Mouse (Mus musculus) embryonic facial prominence, embryonic 15.5 days (tissue): ENCODE data around the gene St5. TPM values are rescaled to one million over a fixed set of nuclear protein-coding genes. Genes with fewer than 3 reads are reported as not detected.

Experiments used
- ATAC-seq: fragments of 200-750 bp; cut with Nextera tagmentation; 2 replicates; pipeline ENCODE4 v1.8.0; 2017; ENCODE audit warnings: low read depth, moderate TSS enrichment; ENCODE audit not compliant: insufficient number of reproducible peaks, low FRiP score, low TSS enrichment
- H3K27ac ChIP-seq: fragments of 300-500 bp; sonication (generic); replicated peaks from 2 replicates; pipeline ENCODE4 v1.5.1; 2015; ENCODE audit warnings: mild to moderate bottlenecking, inconsistent platforms
- H3K27me3 ChIP-seq: fragments of 300-500 bp; sonication (generic); 2 replicates; pipeline ENCODE4 v1.6.1; 2015; ENCODE audit warnings: inconsistent platforms
- H3K36me3 ChIP-seq: fragments of 300-500 bp; sonication (generic); 2 replicates; pipeline ENCODE4 v1.6.1; 2015; ENCODE audit warnings: mild to moderate bottlenecking, inconsistent platforms
- H3K4me1 ChIP-seq: fragments of 300-500 bp; sonication (generic); 2 replicates; pipeline ENCODE4 v1.6.1; 2015; ENCODE audit warnings: inconsistent platforms
- H3K4me2 ChIP-seq: fragments of 300-500 bp; sonication (generic); replicated peaks from 2 replicates; pipeline ENCODE4 v1.6.1; 2015; ENCODE audit warnings: mild to moderate bottlenecking, inconsistent platforms
- H3K4me3 ChIP-seq: fragments of 300-500 bp; sonication (generic); replicated peaks from 2 replicates; pipeline ENCODE4 v1.5.1; 2015; ENCODE audit warnings: mild to moderate bottlenecking, inconsistent platforms
- H3K9ac ChIP-seq: fragments of 300-500 bp; sonication (generic); 2 replicates; pipeline ENCODE4 v1.6.1; 2015; ENCODE audit warnings: inconsistent platforms
- H3K9me3 ChIP-seq: fragments of 300-500 bp; sonication (generic); replicated peaks from 2 replicates; pipeline ENCODE4 v1.6.1; 2016; ENCODE audit warnings: inconsistent platforms
- WGBS: fragments of 180-500 bp; shearing (Covaris S2); methylation state at CpG from one replicate; pipeline ENCODE4 v1.1.7; 2015; 5-methylcytosine and 5-hydroxymethylcytosine counted together
- polyA plus RNA-seq: library from polyadenylated mRNA; unstranded; fragments of >200 nt; fragmentation: Nextera tagmentation; extraction: Ambion mirVana; gene quantifications from 2 replicates; pipeline ENCODE4 v1.2.1, GENCODE M21; 2015

St5 gene
- polyA plus RNA-seq, 1 experiment from 2014 or later, result 52.4 TPM

DNA sequence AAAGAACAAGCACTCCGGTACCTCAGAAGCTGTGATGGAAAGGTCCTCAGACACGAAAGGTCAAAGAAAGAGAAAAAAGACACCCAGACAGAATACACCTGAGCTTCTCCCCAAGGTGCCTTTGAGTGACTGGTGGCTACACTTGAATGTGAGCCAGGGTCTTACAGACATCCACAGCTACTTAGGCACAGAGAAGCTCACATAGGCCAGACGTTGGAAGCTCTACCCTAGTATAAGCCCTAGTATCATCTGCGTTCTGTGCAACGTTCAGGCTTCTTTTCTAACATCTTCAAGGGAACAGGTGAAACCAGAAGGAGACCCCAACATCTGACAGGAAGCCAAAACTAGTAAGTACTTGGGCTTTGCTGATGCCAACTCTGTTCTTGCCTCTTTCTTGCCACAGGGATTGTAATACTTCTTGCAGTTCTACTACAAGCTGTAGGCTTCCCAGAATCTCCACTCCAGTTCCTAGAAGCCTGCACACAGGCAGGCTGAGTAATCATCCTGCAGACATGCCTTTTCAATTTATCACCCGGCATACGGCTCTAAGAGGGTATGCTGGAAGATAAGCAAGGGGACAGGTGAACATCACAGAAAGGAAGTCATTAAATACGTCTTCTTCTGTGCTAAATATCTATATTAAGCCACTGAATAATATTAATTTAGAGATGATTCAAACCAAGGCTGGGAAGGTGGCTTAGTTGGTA lies 67.2 kb downstream of the St5 start:
- Histone ChIP-seq H3K36me3 (no peaks in the 10 kb centered on the region), H3K27me3 (no peaks in the 10 kb centered on the region), H3K4me2 (no peak overlapping the region), H3K9ac (no peak overlapping the region), H3K4me3 (no peak overlapping the region), H3K27ac (no peak overlapping the region), H3K4me1 (peaks cover 20% of the 10 kb centered on the region), H3K9me3 (no peaks in the 10 kb centered on the region)
- WGBS, result 69% methylated on average over 8 of the region's 8 CpGs
- ATAC-seq, result no peak

DNA sequence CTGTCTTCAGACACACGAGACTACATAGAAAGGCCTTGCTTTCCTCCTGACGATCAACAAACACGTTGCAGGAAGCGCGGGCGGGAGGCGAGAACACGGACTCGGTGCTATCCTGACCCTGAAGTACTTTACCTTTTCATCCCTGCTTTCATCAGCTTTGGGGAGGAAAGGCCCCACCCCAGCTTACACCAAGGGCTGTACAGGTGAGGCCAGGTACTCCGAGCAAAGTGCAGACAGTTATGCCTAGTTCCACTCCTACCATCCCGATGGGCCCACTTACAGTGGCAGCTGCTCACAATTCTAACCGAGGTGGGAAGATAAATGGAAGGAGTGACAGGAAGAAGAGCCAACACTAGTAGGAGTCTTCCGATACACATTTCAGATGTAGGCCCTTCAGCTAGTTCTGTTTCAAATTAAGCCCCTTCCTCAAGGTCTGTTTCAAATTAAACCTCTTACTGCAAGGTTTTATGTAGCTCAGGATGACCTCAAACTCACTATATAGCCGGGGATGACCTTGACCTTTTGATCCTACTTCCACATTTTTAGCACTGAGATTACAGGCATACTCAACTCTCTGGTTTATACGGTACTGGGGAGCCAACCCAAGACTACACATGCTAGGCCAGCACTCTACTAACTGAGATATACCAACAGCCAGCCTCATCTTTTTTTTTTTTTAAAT lies 69.9 kb downstream of the St5 start:
- H3K36me3 ChIP-seq, result no peaks in the 10 kb centered on the region

GRCm38 (mm10) chr7:109631330-109631729 lies 72.1 kb downstream of the St5 start:
- Histone ChIP-seq H3K9me3 (no peaks in the 10 kb centered on the region), H3K27ac (no peak overlapping the region), H3K27me3 (no peaks in the 10 kb centered on the region), H3K36me3 (no peaks in the 10 kb centered on the region), H3K4me2 (no peak overlapping the region), H3K4me1 (peaks cover 22% of the 10 kb centered on the region), H3K4me3 (no peak overlapping the region), H3K9ac (no peak overlapping the region)
- whole genome bisulfite sequencing, result 78% methylated on average over 6 of the region's 6 CpGs
- no peak for ATAC-seq

More for the DNA sequence above, 69.9 kb downstream of the St5 start:
- Histone ChIP-seq H3K4me3 (no peak overlapping the region), H3K27ac (no peak overlapping the region), H3K4me1 (peaks cover 32% of the 10 kb centered on the region), H3K9me3 (no peaks in the 10 kb centered on the region), H3K27me3 (no peaks in the 10 kb centered on the region), H3K9ac (no peak overlapping the region), H3K4me2 (no peak overlapping the region)
- 58% methylated on average over 15 of the region's 15 CpGs for WGBS
- no peak for ATAC-seq

- Histone ChIP-seq H3K36me3 (no peaks in the 10 kb centered on the region), H3K9ac (no peak overlapping the region), H3K27ac (peak overlapping the region; percentile 52), H3K4me1 (peaks cover 22% of the 10 kb centered on the region), H3K4me2 (no peak overlapping the region), H3K4me3 (no peak overlapping the region), H3K27me3 (no peaks in the 10 kb centered on the region), H3K9me3 (no peaks in the 10 kb centered on the region)
- no peak for ATAC-seq
- WGBS, result 56% methylated on average over 7 of the region's 7 CpGs
Observed at GRCm38 (mm10) chr7:109629871-109630778, 73.3 kb downstream of the St5 start.

- Histone ChIP-seq H3K27ac (peak overlapping the region; percentile 28; the same call in 1 of the 2 replicates), H3K4me1 (peaks cover 22% of the 10 kb centered on the region), H3K9ac (no peak overlapping the region), H3K27me3 (no peaks in the 10 kb centered on the region), H3K4me2 (no peak overlapping the region), H3K36me3 (no peaks in the 10 kb centered on the region), H3K4me3 (no peak overlapping the region), H3K9me3 (no peaks in the 10 kb centered on the region)
- 50% methylated on average over 9 of the region's 9 CpGs for WGBS
- no peak for ATAC-seq
Observed at GRCm38 (mm10) chr7:109628935-109629609, 74.3 kb downstream of the St5 start.

GRCm38 (mm10) chr7:109627851-109628250 lies 75.6 kb downstream of the St5 start:
- H3K36me3 ChIP-seq, result no peaks in the 10 kb centered on the region
- H3K27ac ChIP-seq, result no peak overlapping the region
- no peak overlapping the region for H3K4me2 ChIP-seq
- no peak overlapping the region for H3K4me3 ChIP-seq
- no peak for ATAC-seq
- no peaks in the 10 kb centered on the region for H3K27me3 ChIP-seq
- no peaks in the 10 kb centered on the region for H3K9me3 ChIP-seq
- H3K4me1 ChIP-seq, result peaks cover 18% of the 10 kb centered on the region
- no peak overlapping the region for H3K9ac ChIP-seq
- WGBS, result 76% methylated on average over 2 of the region's 2 CpGs

DNA sequence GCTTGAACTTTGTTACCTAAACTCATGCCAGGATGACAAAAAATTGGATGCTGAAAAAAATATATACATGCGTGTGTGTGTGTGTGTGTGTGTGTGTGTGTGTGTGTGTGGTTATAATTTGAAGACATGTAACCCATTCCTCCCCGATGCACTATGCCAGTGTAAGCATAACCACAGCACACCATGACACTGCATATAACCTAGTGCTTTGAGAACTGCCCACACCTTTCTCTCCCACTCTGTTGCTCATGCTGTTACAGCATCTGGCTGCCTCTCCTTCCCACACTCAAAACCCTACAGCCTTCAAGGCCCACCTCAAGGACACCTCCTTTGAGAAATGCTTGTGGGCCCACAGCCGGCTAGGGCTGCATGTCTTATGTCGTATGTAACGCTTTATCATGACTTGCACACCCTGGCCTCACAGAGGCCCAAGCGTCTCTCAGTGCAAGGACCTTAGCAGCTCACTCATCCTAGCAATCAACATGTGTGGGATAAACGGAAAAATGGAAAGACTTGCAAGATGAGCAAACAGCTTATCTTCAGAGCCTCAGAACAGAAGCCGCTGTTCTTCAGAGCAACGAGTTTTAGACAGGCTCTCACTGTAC lies 81.1 kb downstream of the St5 start:
- no peaks in the 10 kb centered on the region for H3K9me3 ChIP-seq
- no peak overlapping the region for H3K4me3 ChIP-seq
- H3K27me3 ChIP-seq, result no peaks in the 10 kb centered on the region
- peaks cover 27% of the 10 kb centered on the region for H3K4me1 ChIP-seq
- H3K36me3 ChIP-seq, result no peaks in the 10 kb centered on the region
- no peak overlapping the region for H3K4me2 ChIP-seq
- no peak overlapping the region for H3K9ac ChIP-seq
- no peak for ATAC-seq
- WGBS, result 78% methylated on average over 9 of the region's 9 CpGs
- 0 out of 2 replicates have a peak overlapping the region, but pooled peaks have one; percentile 11 for H3K27ac ChIP-seq

DNA sequence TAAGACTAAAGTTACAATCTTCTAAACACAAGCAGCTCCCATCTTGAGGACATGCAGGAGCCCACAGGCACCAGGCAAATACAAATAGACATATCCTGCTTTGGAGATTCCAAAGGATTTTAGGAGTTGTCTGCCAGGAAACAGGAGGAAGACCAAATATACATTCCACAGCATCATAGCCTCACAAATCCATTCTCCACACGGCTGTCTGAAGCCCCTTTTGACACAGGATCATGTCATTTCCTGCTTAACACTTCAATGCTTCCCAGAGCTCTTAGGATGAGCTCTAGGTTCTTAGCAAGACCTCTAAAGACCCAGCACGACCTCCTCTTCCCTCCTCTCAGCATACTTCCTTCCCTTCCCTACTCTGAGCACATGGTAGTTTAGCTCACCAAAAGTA lies 82.4 kb downstream of the St5 start:
- 18% methylated on average over 2 of the region's 2 CpGs for WGBS
- Histone ChIP-seq H3K36me3 (no peaks in the 10 kb centered on the region), H3K4me3 (no peak overlapping the region), H3K27me3 (no peaks in the 10 kb centered on the region), H3K9ac (no peak overlapping the region), H3K9me3 (no peaks in the 10 kb centered on the region), H3K4me2 (no peak overlapping the region), H3K4me1 (peaks cover 41% of the 10 kb centered on the region), H3K27ac (peak overlapping the region; percentile 80)
- ATAC-seq, result no peak

DNA sequence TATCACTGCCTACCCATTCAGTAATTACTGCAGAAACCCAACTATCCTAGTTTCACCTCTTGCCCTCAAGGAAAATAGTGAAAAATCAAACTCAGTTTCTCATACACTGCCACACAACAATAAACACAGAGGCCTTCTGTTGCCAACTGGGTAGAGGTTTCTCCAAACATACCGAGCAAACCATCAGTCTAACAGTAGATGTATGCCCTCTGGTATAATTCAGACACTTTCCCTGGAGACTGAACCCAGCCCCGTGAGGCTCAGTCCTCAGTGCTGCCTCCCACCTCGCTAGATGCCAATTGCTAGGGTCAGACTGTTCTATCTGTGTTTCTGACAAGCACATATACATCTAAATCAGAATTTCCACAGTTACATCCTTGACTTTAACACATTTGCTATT lies 83.1 kb downstream of the St5 start:
- 58% methylated on average over 3 of the region's 3 CpGs for WGBS
- H3K9me3 ChIP-seq, result no peaks in the 10 kb centered on the region
- no peak for ATAC-seq
- 0 out of 2 replicates have a peak overlapping the region, but pooled peaks have one; percentile 17 for H3K27ac ChIP-seq
- no peak overlapping the region for H3K9ac ChIP-seq
- no peak overlapping the region for H3K4me3 ChIP-seq
- peaks cover 48% of the 10 kb centered on the region for H3K4me1 ChIP-seq
- H3K4me2 ChIP-seq, result no peak overlapping the region
- no peaks in the 10 kb centered on the region for H3K36me3 ChIP-seq
- no peaks in the 10 kb centered on the region for H3K27me3 ChIP-seq

DNA sequence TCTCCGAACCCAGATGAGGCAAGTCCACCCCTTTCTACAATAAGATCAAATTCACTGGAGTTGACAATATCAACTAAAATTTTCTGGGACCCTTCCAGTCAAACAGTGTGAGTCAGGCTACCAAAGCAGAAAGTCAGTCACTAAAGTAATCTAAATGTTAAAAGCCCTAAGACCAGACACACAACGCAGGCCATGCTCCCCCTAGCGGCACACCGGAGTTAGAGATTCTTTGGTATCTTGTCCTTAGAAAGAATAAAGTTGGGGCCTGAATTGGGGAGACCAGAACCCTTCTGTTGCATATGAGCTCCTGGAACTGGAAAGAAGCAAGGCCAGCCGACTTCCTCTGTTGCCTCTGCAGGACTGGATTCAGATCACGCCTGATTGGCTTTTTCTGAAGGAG lies 84.7 kb downstream of the St5 start:
- WGBS, result 25% methylated on average over 6 of the region's 6 CpGs
- Histone ChIP-seq H3K27me3 (no peaks in the 10 kb centered on the region), H3K27ac (no peak overlapping the region), H3K36me3 (no peaks in the 10 kb centered on the region), H3K4me1 (peaks cover 62% of the 10 kb centered on the region), H3K9ac (no peak overlapping the region), H3K4me3 (no peak overlapping the region), H3K4me2 (no peak overlapping the region), H3K9me3 (no peaks in the 10 kb centered on the region)
- ATAC-seq, result no peak
